Mouse (Mus musculus) hindbrain, embryonic 10.5 days (tissue): ENCODE measurements around the gene Rabep1. TPM values are rescaled to one million over a fixed set of nuclear protein-coding genes. Genes with fewer than 3 reads are reported as not detected.

Experiments
- DNase-seq: peaks from one replicate; pipeline ENCODE4 v3.0.0-alpha.2; 2017; ENCODE audit warnings: low spot score
- H3K27ac ChIP-seq: fragments of 300-500 bp; sonication (generic); 2 replicates; pipeline ENCODE4 v1.5.1; 2016; ENCODE audit warnings: mild to moderate bottlenecking, moderate library complexity
- H3K27me3 ChIP-seq: fragments of 300-500 bp; sonication (generic); 2 replicates; pipeline ENCODE4 v1.6.1; 2016; ENCODE audit warnings: mild to moderate bottlenecking; ENCODE audit not compliant: poor library complexity, insufficient read depth, severe bottlenecking
- H3K36me3 ChIP-seq: fragments of 300-500 bp; sonication (generic); 2 replicates; pipeline ENCODE4 v1.6.1; 2016; ENCODE audit warnings: mild to moderate bottlenecking, moderate library complexity
- H3K4me1 ChIP-seq: fragments of 300-500 bp; sonication (generic); replicated peaks from 2 replicates; pipeline ENCODE4 v1.6.1; 2016; ENCODE audit warnings: mild to moderate bottlenecking
- H3K4me3 ChIP-seq: fragments of 300-500 bp; sonication (generic); 2 replicates; pipeline ENCODE4 v1.5.1; 2016; ENCODE audit warnings: mild to moderate bottlenecking, moderate library complexity
- H3K9me3 ChIP-seq: fragments of 300-500 bp; sonication (generic); 2 replicates; pipeline ENCODE4 v1.6.1; 2016; ENCODE audit warnings: mild to moderate bottlenecking, moderate library complexity
- WGBS: fragments of 180-500 bp; shearing (Covaris S2); methylation state at CpG from one replicate; pipeline ENCODE4 v1.1.7; 2016; 5-methylcytosine and 5-hydroxymethylcytosine counted together
- polyA plus RNA-seq: library from polyadenylated mRNA; unstranded; fragments of >200 nt; fragmentation: Nextera tagmentation; extraction: Ambion mirVana; gene quantifications from 2 replicates; pipeline ENCODE4 v1.2.1, GENCODE M21; 2016

The Rabep1 gene
- 32.5 and 41.7 TPM in 2 replicates for polyA plus RNA-seq

DNA sequence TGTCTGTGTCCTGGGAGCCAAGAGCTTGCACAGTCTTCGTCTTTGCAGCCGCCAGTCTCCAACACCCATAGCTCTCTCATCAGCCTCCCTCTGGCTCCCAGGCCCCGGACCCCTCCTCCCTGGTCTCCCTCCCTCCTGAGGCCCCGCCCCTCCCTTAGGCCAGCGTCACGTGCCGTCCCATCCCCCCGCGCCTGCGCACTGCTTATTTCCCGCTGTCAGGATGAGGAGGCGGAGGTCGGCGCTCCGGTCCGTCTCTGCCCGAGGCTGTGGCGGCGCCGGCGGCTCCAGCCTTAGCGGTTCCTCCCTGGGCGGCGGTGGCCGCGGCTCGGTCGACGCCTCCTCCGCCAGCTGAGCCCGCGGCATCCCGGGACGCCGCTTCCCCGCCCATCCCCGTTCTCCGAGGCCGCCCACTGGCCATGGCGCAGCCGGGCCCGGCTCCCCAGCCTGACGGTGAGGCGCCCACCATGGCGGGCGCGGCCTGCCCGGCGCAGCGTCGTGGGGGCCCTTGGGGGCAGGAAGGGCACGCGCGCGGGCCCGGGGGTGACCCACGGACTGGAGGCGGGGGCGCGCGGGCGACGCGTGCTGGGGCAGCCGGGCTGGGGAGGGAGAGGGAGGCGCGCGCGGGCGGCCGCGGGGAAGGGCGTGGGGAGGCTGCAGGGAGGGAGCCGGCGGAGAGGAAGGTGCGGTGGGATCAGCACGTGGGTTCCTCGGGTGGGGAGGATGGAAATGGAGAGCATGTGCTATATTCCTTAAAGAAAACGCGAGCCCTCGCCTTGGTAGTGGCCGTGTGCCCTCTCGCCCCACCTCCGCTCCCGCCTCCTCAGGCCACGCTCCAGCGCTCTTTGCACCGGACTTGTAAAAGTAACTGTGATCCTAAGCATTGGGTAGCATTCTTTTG, at the start of gene Rabep1:
TSS of gene Rabep1 (plus strand) at position 220 of the 898 bp plus-strand sequence.
- no peaks in the 10 kb centered on the region for H3K36me3 ChIP-seq
- H3K9me3 ChIP-seq, result no peaks in the 10 kb centered on the region
- WGBS, result under 1% methylated on average over 88 of the region's 88 CpGs
- H3K27me3 ChIP-seq, result no peaks in the 10 kb centered on the region; the same call in 1 of the 2 replicates
- H3K4me1 ChIP-seq, result peaks cover 27% of the 10 kb centered on the region
- H3K27ac ChIP-seq, result peak within 1 kb of the TSS; percentile 95
- H3K4me3 ChIP-seq, result peak within 1 kb of the TSS; percentile 97
- peak; percentile 97 for DNase-seq

DNA sequence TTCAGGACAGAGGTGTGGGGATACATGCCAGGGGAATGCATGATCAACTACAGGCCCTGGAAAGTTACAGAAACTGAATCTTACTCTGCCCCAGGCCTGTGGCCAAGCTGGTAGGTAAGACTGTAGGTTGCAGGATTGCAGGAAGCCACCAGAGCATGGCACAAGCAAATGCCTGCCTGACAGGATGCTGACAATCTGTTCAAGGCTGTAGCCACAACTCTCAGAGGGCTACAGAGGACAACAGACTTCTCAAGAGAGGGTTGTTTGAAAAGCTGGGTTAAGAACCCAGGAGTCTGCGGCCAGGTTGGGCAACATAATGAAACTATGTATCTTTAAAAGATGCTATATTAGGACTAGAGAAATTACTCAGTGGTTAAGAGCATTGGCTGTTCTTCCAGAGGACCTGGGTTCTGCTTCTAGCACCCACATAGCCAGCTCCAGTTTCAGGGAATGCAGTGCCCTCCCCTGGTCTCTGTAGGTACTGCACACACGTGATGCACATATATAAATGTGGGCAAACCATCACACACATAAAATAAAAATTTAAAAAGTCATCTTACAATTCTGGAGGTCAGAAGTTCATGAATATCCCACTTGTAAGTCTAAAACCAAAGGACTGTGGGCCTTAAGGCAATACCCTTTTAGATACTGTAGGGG, 42.2 kb upstream of the Rabep1 start:
- DNase-seq, result no peak
- Histone ChIP-seq H3K9me3 (no peaks in the 10 kb centered on the region), H3K36me3 (no peaks in the 10 kb centered on the region), H3K4me1 (no peaks in the 10 kb centered on the region), H3K27ac (no peak overlapping the region), H3K27me3 (no peaks in the 10 kb centered on the region), H3K4me3 (no peak overlapping the region)
- WGBS, result 87% methylated on average over 2 of the region's 2 CpGs

DNA sequence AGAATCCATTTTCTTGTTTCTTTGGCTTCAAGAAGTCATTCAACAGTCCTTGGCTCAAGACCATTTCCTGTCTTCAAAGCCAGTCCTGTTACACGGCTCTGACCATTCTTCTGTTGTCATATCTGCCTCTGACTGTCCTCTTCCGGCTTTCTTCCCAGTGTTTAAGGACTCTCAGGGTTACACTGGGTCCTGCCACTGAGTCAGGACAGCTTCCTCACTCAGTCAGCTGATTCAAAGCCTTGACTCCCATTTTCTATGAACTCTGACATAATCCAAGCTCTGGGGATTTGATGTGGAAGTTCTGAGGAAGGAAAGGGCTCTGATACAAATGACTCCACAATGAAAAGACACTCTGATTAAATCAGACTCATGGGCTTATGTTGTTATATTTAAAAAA, 41.7 kb upstream of the Rabep1 start:
- Histone ChIP-seq H3K4me3 (no peak overlapping the region), H3K27me3 (no peaks in the 10 kb centered on the region), H3K36me3 (no peaks in the 10 kb centered on the region), H3K9me3 (no peaks in the 10 kb centered on the region), H3K27ac (no peak overlapping the region), H3K4me1 (no peaks in the 10 kb centered on the region)
- WGBS, result 77% methylated on average over 2 of the region's 2 CpGs
- DNase-seq, result no peak

DNA sequence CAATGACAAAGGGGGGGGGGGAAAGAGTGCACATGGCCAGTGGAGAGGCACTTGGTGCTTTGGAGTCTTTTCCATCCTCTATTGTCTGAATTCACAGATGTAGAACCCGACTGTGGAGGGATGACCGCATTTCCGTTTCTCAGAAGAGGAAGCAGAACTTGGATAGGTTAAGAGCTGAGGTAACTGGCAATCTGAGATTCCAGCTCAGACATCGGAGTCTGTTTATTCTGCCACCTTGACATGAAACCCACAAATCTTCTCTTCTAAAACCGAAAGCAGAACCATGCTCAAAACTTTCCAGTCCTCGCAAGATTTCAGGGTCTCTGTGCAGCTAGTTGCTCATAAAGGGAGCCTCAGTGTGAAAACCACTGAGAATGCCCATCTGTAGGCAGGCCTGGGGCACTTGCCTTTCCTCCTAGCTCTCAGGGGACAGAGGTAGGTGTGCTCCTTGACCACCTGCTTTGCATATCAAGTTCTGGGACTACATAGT, 40.8 kb upstream of the Rabep1 start:
- H3K27me3 ChIP-seq, result no peaks in the 10 kb centered on the region

DNA sequence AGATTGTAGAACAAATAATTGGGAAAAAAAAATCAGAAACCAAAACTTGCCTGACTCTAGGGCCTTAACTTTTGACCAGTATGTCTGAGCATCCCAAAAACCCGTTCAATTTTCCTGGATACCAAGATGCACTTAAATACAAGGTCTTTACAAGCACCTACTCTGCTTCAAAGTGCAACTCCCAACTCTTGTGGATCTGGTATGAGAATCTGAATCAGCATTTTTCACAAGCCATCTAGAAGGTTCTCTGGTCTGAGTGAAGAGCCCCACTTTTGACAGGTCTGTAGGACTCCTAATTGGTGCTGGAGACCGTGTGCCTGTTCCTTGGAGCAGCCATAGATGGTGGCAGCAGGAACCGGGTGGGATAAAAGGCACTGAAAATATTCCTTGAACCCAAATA, 40.2 kb upstream of the Rabep1 start:
- H3K4me3 ChIP-seq, result no peak overlapping the region
- H3K27me3 ChIP-seq, result no peaks in the 10 kb centered on the region
- H3K27ac ChIP-seq, result no peak overlapping the region
- H3K4me1 ChIP-seq, result 0 out of 2 replicates have a peak, but pooled peaks cover 7% of the 10 kb centered on the region
- no peak for DNase-seq
- 79% methylated on average over 3 of the region's 3 CpGs for WGBS
- no peaks in the 10 kb centered on the region for H3K36me3 ChIP-seq
- no peaks in the 10 kb centered on the region for H3K9me3 ChIP-seq

More for the DNA sequence above, 40.8 kb upstream of the Rabep1 start:
- no peak for DNase-seq
- H3K4me3 ChIP-seq, result no peak overlapping the region
- H3K9me3 ChIP-seq, result no peaks in the 10 kb centered on the region
- H3K36me3 ChIP-seq, result no peaks in the 10 kb centered on the region
- no peak overlapping the region for H3K27ac ChIP-seq
- 89% methylated on average over 6 of the region's 6 CpGs for WGBS
- H3K4me1 ChIP-seq, result 0 out of 2 replicates have a peak, but pooled peaks cover 3% of the 10 kb centered on the region

DNA sequence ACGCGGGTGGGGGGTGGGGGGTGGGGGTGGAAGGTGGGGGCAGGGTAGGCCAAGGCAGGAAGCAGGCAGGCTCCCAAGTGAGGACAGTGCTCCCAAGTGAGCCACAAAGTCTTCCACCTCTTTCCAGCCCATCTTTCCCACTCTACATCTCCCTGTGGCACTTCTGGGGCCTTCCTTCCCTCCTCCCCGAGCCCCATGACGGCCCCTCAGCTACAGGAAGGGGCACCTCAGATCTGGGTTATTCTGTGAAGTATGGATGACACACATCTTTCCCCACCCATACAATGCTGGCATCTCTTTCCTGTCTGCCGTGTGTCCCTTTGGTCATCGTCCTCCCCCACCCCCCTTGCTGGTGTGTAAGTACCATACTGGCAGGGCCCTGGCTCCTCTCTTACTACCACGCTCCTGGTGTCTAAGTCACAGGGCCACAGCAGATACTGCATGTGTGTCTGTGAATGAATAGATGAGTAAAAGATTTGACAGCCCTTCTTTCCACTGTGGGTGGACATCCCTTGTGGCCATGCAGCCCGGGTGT, 38.9 kb upstream of the Rabep1 start:
- H3K9me3 ChIP-seq, result no peaks in the 10 kb centered on the region
- 0 out of 2 replicates have a peak, but pooled peaks cover 7% of the 10 kb centered on the region for H3K4me1 ChIP-seq
- no peak overlapping the region for H3K27ac ChIP-seq
- H3K36me3 ChIP-seq, result no peaks in the 10 kb centered on the region
- no peaks in the 10 kb centered on the region for H3K27me3 ChIP-seq
- 81% methylated on average over 8 of the region's 8 CpGs for WGBS
- no peak overlapping the region for H3K4me3 ChIP-seq
- no peak for DNase-seq

DNA sequence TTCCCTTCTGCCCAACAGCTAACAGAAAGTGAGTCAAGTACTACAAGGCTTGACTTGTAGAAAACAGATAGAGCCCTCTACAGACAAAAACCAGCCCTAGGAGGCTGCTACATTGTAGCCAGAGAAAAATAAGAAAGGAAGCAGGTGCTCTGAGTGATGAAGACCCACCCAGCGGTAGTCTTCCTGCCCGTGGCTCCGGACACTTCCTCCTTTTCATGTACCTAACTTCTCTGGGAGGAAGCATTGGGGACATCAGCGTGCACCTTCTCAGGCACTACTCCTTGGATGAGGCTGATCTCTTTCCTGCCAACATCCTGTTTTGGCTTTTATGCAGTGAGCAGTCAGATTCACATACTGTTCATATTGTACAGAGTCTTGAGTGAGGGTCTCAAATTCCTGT, 37.9 kb upstream of the Rabep1 start:
- no peak overlapping the region for H3K4me3 ChIP-seq
- H3K9me3 ChIP-seq, result no peaks in the 10 kb centered on the region
- 0 out of 2 replicates have a peak, but pooled peaks cover 7% of the 10 kb centered on the region for H3K4me1 ChIP-seq
- H3K27me3 ChIP-seq, result no peaks in the 10 kb centered on the region
- 89% methylated on average over 4 of the region's 4 CpGs for WGBS
- H3K36me3 ChIP-seq, result no peaks in the 10 kb centered on the region
- DNase-seq, result no peak
- H3K27ac ChIP-seq, result no peak overlapping the region

DNA sequence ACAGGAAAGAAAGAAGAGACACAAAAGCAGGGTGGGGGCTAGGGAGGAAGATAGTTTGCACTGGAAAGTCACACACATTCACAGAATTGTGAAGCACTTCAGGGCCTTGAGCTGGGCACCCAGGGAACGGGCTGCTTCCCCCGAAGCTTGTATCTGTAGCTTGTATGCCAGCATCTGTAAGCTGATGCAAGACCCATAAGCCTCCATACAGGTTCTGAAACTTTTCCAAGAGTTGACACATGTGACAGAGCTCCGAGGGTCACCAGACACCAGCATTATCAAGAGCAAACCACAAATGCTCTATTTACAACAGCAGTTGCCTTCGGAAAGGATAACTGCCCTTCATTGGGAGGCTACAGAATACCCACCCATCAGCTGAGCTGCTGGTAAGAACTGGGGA, 36.9 kb upstream of the Rabep1 start:
- Histone ChIP-seq H3K4me1 (0 out of 2 replicates have a peak, but pooled peaks cover 7% of the 10 kb centered on the region), H3K27ac (no peak overlapping the region), H3K36me3 (no peaks in the 10 kb centered on the region), H3K4me3 (no peak overlapping the region), H3K9me3 (no peaks in the 10 kb centered on the region), H3K27me3 (no peaks in the 10 kb centered on the region)
- no peak for DNase-seq
- 88% methylated on average over 4 of the region's 4 CpGs for WGBS

DNA sequence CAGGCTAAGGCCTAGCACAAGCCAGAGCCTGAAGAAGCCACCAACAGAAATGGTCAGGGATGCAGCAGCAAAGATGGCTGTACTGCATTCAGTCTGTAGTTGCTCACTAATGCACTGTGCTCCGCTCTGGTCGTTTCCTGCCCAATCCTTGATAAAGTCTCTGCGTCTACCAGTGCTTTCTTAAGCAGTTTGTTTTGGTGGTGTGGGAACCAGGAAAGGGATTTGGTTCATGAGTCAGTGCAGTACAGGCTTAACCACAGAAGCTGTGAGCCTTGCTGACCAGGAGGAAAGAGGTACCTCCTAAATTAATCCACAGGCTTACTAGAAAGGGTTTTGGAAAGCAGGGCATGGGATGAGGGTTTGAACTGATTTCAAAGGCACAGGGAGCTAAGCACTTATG, 36.5 kb upstream of the Rabep1 start:
- Histone ChIP-seq H3K36me3 (no peaks in the 10 kb centered on the region), H3K9me3 (no peaks in the 10 kb centered on the region), H3K4me3 (no peak overlapping the region), H3K4me1 (0 out of 2 replicates have a peak, but pooled peaks cover 7% of the 10 kb centered on the region), H3K27ac (no peak overlapping the region), H3K27me3 (no peaks in the 10 kb centered on the region)
- 86% methylated on average over 3 of the region's 3 CpGs for WGBS
- DNase-seq, result no peak

DNA sequence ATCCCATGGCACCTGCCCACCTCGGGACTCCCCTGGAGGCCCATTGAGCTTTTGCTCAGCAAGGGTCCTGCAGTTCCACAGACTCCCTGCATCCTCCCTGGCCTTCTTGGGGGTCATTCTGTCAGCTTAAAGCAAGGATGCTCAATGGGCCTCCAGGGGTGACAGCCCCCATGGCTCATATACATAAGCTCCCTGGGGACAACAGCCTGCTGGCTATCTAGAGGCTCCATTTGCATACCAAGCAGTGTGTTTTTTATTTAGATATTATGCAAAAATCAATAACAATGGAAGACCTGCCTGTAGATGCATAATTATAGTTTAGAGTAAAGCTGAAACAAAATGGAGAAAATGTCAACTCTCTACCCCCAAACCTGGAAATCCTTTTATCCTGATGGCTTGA, 35.6 kb upstream of the Rabep1 start:
- Histone ChIP-seq H3K27ac (no peak overlapping the region), H3K36me3 (no peaks in the 10 kb centered on the region), H3K9me3 (no peaks in the 10 kb centered on the region), H3K4me3 (no peak overlapping the region), H3K4me1 (0 out of 2 replicates have a peak, but pooled peaks cover 7% of the 10 kb centered on the region), H3K27me3 (no peaks in the 10 kb centered on the region)
- 7% methylated on average over 1 of the region's 1 CpGs for WGBS
- no peak for DNase-seq

DNA sequence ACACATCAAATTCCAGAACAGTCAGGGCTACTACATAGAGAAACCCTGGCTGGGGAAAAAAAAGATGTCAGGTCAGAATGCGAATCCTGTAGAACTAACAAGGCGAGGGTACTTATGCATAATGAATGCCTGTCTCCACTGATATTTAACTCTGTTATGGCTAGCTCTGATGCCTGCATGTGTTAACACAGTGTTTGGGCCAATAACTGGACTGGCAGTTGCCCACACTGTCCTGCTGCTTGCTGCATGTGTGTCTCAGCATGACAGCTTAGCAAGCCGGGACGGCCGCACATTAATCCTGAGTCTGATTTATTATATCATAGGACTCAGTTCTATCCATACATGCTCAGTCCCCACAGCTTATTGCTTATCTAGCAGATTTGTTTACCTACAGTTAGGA, 33.5 kb upstream of the Rabep1 start:
- Histone ChIP-seq H3K27me3 (no peaks in the 10 kb centered on the region), H3K4me3 (no peak overlapping the region), H3K36me3 (no peaks in the 10 kb centered on the region), H3K27ac (no peak overlapping the region), H3K9me3 (no peaks in the 10 kb centered on the region), H3K4me1 (0 out of 2 replicates have a peak, but pooled peaks cover 7% of the 10 kb centered on the region)
- WGBS, result 93% methylated on average over 5 of the region's 5 CpGs
- no peak for DNase-seq

DNA sequence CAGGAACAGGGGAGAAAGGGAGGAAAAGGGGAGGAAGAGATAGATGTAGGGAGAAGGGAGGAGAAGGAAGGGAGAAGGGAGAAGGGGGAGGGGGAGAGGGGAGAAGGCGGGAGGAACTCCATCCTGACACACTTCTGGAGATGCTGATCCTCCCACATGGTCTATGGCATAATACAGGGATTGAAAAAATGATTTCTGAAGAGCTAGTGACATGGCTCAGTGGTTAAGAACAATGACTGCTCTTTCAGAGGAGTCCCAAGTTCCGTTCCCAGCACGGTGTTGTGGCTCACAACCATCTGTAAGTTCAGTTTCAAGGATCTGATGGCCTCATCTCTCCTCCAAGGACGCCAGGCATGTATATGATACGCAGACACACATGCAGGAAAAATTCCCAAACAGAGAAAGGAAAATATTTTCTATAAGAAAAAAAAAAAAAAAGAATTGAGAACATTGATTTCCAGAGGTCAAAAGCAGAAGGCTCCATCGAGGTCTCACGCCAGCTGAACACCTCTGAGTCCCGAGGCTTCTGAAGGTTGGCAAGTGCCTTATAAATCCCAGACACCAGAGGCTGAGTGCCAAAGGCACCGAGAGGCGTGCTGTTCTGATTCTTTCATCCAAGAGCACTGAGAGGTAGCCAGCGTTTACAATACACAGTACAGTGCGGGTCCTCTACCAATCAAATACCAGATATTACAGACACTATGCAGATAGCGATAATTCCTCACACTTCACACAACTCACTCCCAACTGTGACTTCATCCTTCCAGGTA, 32.9 kb upstream of the Rabep1 start:
- Histone ChIP-seq H3K36me3 (no peaks in the 10 kb centered on the region), H3K9me3 (no peaks in the 10 kb centered on the region), H3K27ac (no peak overlapping the region), H3K27me3 (no peaks in the 10 kb centered on the region), H3K4me3 (no peak overlapping the region), H3K4me1 (0 out of 2 replicates have a peak, but pooled peaks cover 7% of the 10 kb centered on the region)
- WGBS, result 79% methylated on average over 13 of the region's 13 CpGs
- DNase-seq, result no peak
